Mouse (Mus musculus) lung, embryonic 16.5 days (tissue): ENCODE results near the gene Afap1l2. TPM values are rescaled to one million over a fixed set of nuclear protein-coding genes. Genes with fewer than 3 reads are reported as not detected.

Experiments used
- ATAC-seq: fragments of 200-750 bp; cut with Nextera tagmentation; 2 replicates; pipeline ENCODE4 v1.8.0; 2017; ENCODE audit warnings: low read depth, mild to moderate bottlenecking, moderate library complexity
- H3K27ac ChIP-seq: fragments of 300-500 bp; sonication (generic); 2 replicates; pipeline ENCODE4 v1.5.1; 2014; ENCODE audit warnings: mild to moderate bottlenecking, control low read depth, low read length
- H3K27me3 ChIP-seq: fragments of 300-500 bp; sonication (generic); 2 replicates; pipeline ENCODE4 v1.6.1; 2014; ENCODE audit warnings: low read depth, low read length, mixed read lengths; ENCODE audit not compliant: control insufficient read depth, insufficient read depth
- H3K36me3 ChIP-seq: fragments of 300-500 bp; sonication (generic); 2 replicates; pipeline ENCODE4 v1.6.1; 2014; ENCODE audit warnings: low read length; ENCODE audit not compliant: control insufficient read depth, insufficient read depth
- H3K4me1 ChIP-seq: fragments of 300-500 bp; sonication (generic); replicated peaks from 2 replicates; pipeline ENCODE4 v1.6.1; 2014; ENCODE audit warnings: low read length, mixed read lengths; ENCODE audit not compliant: control insufficient read depth, insufficient read depth
- H3K4me2 ChIP-seq: fragments of 300-500 bp; sonication (generic); 2 replicates; pipeline ENCODE4 v1.6.1; 2014; ENCODE audit warnings: low read depth, low read length, control low read depth
- H3K4me3 ChIP-seq: fragments of 300-500 bp; sonication (generic); 2 replicates; pipeline ENCODE4 v1.5.1; 2014; ENCODE audit warnings: mild to moderate bottlenecking, low read length, control low read depth
- H3K9ac ChIP-seq: fragments of 300-500 bp; sonication (generic); 2 replicates; pipeline ENCODE4 v1.6.1; 2014; ENCODE audit warnings: low read length, control low read depth
- H3K9me3 ChIP-seq: fragments of 300-500 bp; sonication (generic); 2 replicates; pipeline ENCODE4 v1.6.1; 2016; ENCODE audit warnings: low read length; ENCODE audit not compliant: control insufficient read depth
- WGBS: fragments of 180-500 bp; shearing (Covaris S2); extraction: QIAGEN DNeasy Blood & Tissue Kit; methylation state at CpG from one replicate; pipeline ENCODE4 v1.1.7; 2014; 5-methylcytosine and 5-hydroxymethylcytosine counted together
- polyA plus RNA-seq: library from polyadenylated mRNA; unstranded; fragments of >200 nt; fragmentation: Nextera tagmentation; extraction: Ambion mirVana; gene quantifications from 2 replicates; pipeline ENCODE4 v1.2.1, GENCODE M21; 2015

Gene Afap1l2
- polyA plus RNA-seq, 1 experiment from 2014 or later, result 31.3 TPM

DNA sequence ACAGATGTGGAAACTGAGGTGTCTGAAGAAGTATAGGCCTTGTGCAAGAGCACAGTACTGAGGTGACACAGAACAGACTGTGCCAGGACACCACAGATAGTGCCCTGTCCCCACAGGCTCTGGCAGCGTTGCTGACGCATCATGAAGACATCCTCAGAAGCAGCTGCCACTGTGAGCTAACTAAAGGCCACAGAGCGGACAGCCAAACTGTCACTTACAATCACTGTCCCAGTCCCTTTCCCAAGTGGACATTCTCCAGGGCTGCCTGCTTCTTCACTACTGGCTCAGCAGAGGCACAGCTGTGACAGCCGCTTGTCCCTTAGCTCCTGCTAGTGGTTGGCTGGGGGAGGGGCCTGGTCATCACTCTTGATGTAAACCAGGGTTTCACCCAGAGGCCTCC, 33.9 kb downstream of the Afap1l2 start:
- ATAC-seq, result peak; percentile 56
- Histone ChIP-seq H3K4me1 (peaks cover 30% of the 10 kb centered on the region), H3K9me3 (no peaks in the 10 kb centered on the region), H3K4me2 (no peak overlapping the region), H3K4me3 (no peak overlapping the region), H3K9ac (no peak overlapping the region), H3K36me3 (no peaks in the 10 kb centered on the region), H3K27me3 (no peaks in the 10 kb centered on the region), H3K27ac (peak overlapping the region; percentile 9; the same call in 1 of the 2 replicates)
- WGBS, result 55% methylated on average over 4 of the region's 4 CpGs

DNA sequence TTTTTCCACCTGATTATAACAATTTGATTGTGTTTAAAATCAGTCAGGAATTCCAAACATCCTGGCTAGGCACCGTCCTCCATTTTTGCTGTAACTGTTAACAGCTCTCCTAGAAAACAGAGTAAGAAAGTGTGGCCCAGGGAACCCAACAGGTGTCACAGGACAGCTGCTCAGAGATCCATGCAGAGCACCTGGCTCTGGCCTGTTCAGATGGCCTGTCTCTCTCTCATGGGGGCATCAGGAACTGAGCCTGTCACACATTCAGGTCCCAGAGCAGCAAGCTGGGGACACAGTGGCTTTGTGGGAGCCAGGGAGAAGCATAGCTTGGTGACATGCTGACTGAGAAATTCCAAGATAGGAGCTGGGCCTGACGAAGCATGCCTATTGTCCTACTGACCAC, 35.3 kb downstream of the Afap1l2 start:
- ATAC-seq, result no peak

DNA sequence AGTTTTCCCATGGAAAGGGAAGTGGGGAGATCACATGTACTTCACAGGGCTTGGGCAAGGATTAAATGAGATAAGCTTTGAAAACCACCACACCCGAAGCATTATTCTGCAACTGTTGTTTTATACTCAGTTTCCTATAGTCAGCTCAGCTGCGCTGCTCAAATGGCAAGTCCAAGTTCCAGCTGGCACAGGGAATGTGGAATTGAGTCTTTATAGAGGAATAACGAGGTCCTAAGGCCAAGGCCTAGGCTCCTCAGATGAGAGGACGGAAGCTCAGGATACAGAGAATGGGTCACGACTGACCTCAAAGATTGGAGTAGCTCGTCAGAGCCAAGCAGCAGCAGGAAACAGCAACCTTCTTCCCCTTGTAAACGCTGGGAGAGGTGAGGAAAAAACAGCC, 36.7 kb downstream of the Afap1l2 start:
- Histone ChIP-seq H3K27me3 (no peaks in the 10 kb centered on the region), H3K4me1 (peaks cover 11% of the 10 kb centered on the region), H3K27ac (no peak overlapping the region), H3K9ac (no peak overlapping the region), H3K36me3 (no peaks in the 10 kb centered on the region), H3K4me3 (no peak overlapping the region), H3K4me2 (no peak overlapping the region), H3K9me3 (no peaks in the 10 kb centered on the region)
- ATAC-seq, result no peak
- WGBS, result 68% methylated on average over 7 of the region's 7 CpGs

More for the DNA sequence above, 35.3 kb downstream of the Afap1l2 start:
- Histone ChIP-seq H3K4me1 (peaks cover 24% of the 10 kb centered on the region), H3K9me3 (no peaks in the 10 kb centered on the region), H3K27me3 (no peaks in the 10 kb centered on the region), H3K4me2 (no peak overlapping the region), H3K4me3 (no peak overlapping the region), H3K9ac (no peak overlapping the region), H3K36me3 (no peaks in the 10 kb centered on the region), H3K27ac (no peak overlapping the region)
- 75% methylated on average over 2 of the region's 2 CpGs for WGBS

DNA sequence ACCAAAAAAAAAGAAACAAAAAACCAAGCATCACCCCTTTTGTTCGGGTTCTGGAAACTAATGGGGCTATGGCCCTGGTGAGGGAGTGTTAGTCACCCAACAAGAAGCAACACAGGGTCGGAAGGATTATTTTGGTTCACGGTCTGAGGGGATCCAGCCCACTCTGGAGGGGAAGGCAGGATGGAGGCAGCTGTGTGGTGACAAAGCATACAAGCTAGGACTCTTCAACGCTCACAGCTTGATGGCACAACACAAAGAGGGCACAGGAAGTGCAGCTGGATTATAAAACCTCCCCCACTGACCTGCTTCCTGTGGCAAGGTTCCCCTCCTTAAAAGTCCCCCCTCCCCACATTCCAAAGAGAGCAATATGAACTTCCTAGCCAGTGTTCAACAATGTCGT, 44.2 kb downstream of the Afap1l2 start:
- Histone ChIP-seq H3K36me3 (no peaks in the 10 kb centered on the region), H3K9ac (no peak overlapping the region), H3K4me2 (no peak overlapping the region), H3K4me1 (peaks cover 11% of the 10 kb centered on the region), H3K27ac (peak overlapping the region; percentile 48; the same call in 1 of the 2 replicates), H3K27me3 (no peaks in the 10 kb centered on the region), H3K4me3 (no peak overlapping the region), H3K9me3 (no peaks in the 10 kb centered on the region)
- WGBS, result 36% methylated on average over 5 of the region's 5 CpGs
- ATAC-seq, result peak; percentile 70

GRCm38 (mm10) chr19:56959601-56960000, 48.4 kb downstream of the Afap1l2 start:
- H3K9me3 ChIP-seq, result no peaks in the 10 kb centered on the region
- H3K4me3 ChIP-seq, result no peak overlapping the region
- no peak for ATAC-seq
- 29% methylated on average over 3 of the region's 3 CpGs for WGBS
- H3K36me3 ChIP-seq, result no peaks in the 10 kb centered on the region
- no peaks in the 10 kb centered on the region for H3K27me3 ChIP-seq
- H3K4me2 ChIP-seq, result no peak overlapping the region
- H3K27ac ChIP-seq, result peak overlapping the region; percentile 55
- H3K4me1 ChIP-seq, result peaks cover 22% of the 10 kb centered on the region
- H3K9ac ChIP-seq, result no peak overlapping the region

GRCm38 (mm10) chr19:56959057-56959456, 49.0 kb downstream of the Afap1l2 start:
- ATAC-seq, result no peak
- Histone ChIP-seq H3K4me1 (peaks cover 27% of the 10 kb centered on the region), H3K4me2 (no peak overlapping the region), H3K9ac (no peak overlapping the region), H3K27me3 (no peaks in the 10 kb centered on the region), H3K36me3 (no peaks in the 10 kb centered on the region), H3K9me3 (no peaks in the 10 kb centered on the region), H3K27ac (peak overlapping the region; percentile 55), H3K4me3 (no peak overlapping the region)
- 92% methylated on average over 2 of the region's 2 CpGs for WGBS

DNA sequence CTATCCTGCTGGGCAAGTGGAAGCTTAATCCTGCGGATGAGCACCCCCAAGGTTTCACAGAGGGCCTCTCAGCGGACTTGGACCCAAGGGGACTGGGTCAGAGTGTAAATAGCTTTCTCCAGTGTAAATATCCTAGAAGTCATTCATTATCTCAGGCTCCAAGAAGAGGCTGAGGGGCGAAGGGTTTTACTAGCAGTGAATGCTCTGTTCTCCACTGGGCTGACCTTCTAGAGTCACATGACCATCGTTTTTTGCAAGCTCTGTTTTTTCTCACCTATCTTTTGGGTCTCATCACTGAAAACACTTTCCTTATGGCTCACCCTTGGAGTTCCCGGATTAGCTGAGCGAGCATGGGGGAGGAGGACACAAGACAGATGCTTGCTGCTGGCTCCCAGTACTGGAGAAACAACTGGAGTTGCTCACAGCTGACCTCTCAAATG, 49.4 kb downstream of the Afap1l2 start:
- peak; percentile 55 for ATAC-seq
- no peak overlapping the region for H3K4me2 ChIP-seq
- no peaks in the 10 kb centered on the region for H3K27me3 ChIP-seq
- H3K9me3 ChIP-seq, result no peaks in the 10 kb centered on the region
- peak overlapping the region; percentile 55 for H3K27ac ChIP-seq
- H3K9ac ChIP-seq, result no peak overlapping the region
- WGBS, result 22% methylated on average over 6 of the region's 6 CpGs
- no peak overlapping the region for H3K4me3 ChIP-seq
- H3K36me3 ChIP-seq, result no peaks in the 10 kb centered on the region
- H3K4me1 ChIP-seq, result peaks cover 28% of the 10 kb centered on the region

- Histone ChIP-seq H3K27ac (no peak overlapping the region), H3K4me2 (no peak overlapping the region), H3K9me3 (no peaks in the 10 kb centered on the region), H3K4me3 (no peak overlapping the region), H3K9ac (no peak overlapping the region), H3K36me3 (no peaks in the 10 kb centered on the region), H3K4me1 (peaks cover 33% of the 10 kb centered on the region), H3K27me3 (no peaks in the 10 kb centered on the region)
- no peak for ATAC-seq
- WGBS, result 61% methylated on average over 4 of the region's 4 CpGs
These were observed 50.0 kb downstream of the Afap1l2 start for GRCm38 (mm10) chr19:56958011-56958410.

- Histone ChIP-seq H3K27ac (no peak overlapping the region), H3K4me2 (no peak overlapping the region), H3K27me3 (no peaks in the 10 kb centered on the region), H3K4me1 (peaks cover 33% of the 10 kb centered on the region), H3K36me3 (no peaks in the 10 kb centered on the region), H3K9me3 (no peaks in the 10 kb centered on the region), H3K9ac (no peak overlapping the region), H3K4me3 (no peak overlapping the region)
- no peak for ATAC-seq
- WGBS, result 73% methylated on average over 20 of the region's 20 CpGs
These were observed 52.2 kb downstream of the Afap1l2 start for GRCm38 (mm10) chr19:56955568-56956513.
